Mouse (Mus musculus): ENCODE results near the gene Tpr. TPM values are rescaled to one million over a fixed set of nuclear protein-coding genes. Genes with fewer than 3 reads are reported as not detected.

Gene Tpr
- total and polyA plus RNA-seq, 3 experiments = 213 to 382 (median 229) TPM

DNA sequence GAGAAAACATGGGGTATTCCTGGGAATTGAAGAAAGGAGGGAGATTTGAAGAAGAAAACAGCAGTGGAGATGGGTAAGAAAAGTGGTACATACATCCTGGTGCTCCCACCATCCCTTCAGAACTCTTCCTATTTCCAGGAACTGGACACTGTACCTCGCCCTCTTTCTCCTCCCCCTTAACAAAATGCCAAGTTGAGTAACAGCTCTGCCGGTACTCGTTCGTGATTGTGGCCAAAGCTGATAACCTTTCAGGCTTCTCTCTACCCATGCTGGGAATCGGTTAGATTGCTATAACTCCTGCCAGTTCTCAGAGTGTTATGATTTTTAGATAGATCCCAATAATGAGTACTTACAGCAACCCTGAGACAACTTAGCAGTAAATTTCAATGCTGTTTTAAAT, 66.3 kb downstream of the Tpr start:
- DNase-seq (ENCODE audit: low read depth, low spot score) = no peak
- Histone ChIP-seq H3K36me3 (ENCODE audit: control insufficient read depth in 1 of 2, insufficient read depth in 2 of 2, low read length in 2 of 2) (peaks cover 0 to 8% of the 10 kb centered on the region in 2 experiments; a peak in 2 of 4 replicates), H3K27me3 (ENCODE audit: control insufficient read depth in 1 of 2, insufficient read depth in 2 of 2, low read length in 2 of 2) (no peaks in the 10 kb centered on the region), H3K27ac (ENCODE audit: control insufficient read depth, low read depth, low read length) (no peak overlapping the region), H3K4me1 (ENCODE audit: control insufficient read depth in 1 of 2, insufficient read depth in 2 of 2, low read length in 2 of 2) (peaks cover 5 to 8% of the 10 kb centered on the region in 2 experiments), H3K9ac (ENCODE audit: control insufficient read depth, low read depth, low read length, poor library complexity, severe bottlenecking) (no peak overlapping the region), H3K9me3 (replicated peaks; ENCODE audit: insufficient read depth, low read length) (no peaks in the 10 kb centered on the region), H3K4me3 (ENCODE audit: control insufficient read depth in 1 of 2, insufficient read depth in 1 of 2, low read depth in 2 of 2, low read length in 2 of 2) (no peak overlapping the region), H3K79me2 (ENCODE audit: control insufficient read depth, insufficient read depth, low read length, poor library complexity) (no peaks in the 10 kb centered on the region)
- TF ChIP-seq TAL1 (IDR thresholded peaks at IDR 0.05; ENCODE audit: low read length) (no peak), CHD2 (IDR thresholded peaks at IDR 0.05; ENCODE audit: low read length) (no peak), EP300 (IDR thresholded peaks at IDR 0.05; ENCODE audit: low read depth in 1 of 2, low read length in 2 of 2) (no peak), HCFC1 (IDR thresholded peaks at IDR 0.05; ENCODE audit: low read depth, low read length) (no peak), ETS1 (IDR thresholded peaks at IDR 0.05; ENCODE audit: low read depth, low read length) (no peak), ZNF384 (IDR thresholded peaks at IDR 0.05; ENCODE audit: low read depth, low read length) (no peak), BHLHE40 (IDR thresholded peaks at IDR 0.05; ENCODE audit: borderline replicate concordance, low read depth, low read length) (no peak), TBP (IDR thresholded peaks at IDR 0.05; ENCODE audit: low read depth, low read length) (no peak), MEF2A (IDR thresholded peaks at IDR 0.05; ENCODE audit: extremely low read depth, insufficient replicate concordance, low read depth, low read length, poor library complexity, severe bottlenecking) (no peak), GATA1 (IDR thresholded peaks at IDR 0.05; ENCODE audit: low read depth, low read length) (no peak), ELF1 (IDR thresholded peaks at IDR 0.05; ENCODE audit: low read depth, low read length) (no peak)

- Histone ChIP-seq H3K4me3 (ENCODE audit: control insufficient read depth in 1 of 2, insufficient read depth in 1 of 2, low read depth in 2 of 2, low read length in 2 of 2) (no peak overlapping the region), H3K4me1 (ENCODE audit: control insufficient read depth in 1 of 2, insufficient read depth in 2 of 2, low read length in 2 of 2) (peaks cover 5 to 8% of the 10 kb centered on the region in 2 experiments), H3K27ac (ENCODE audit: control insufficient read depth, low read depth, low read length) (no peak overlapping the region), H3K27me3 (ENCODE audit: control insufficient read depth in 1 of 2, insufficient read depth in 2 of 2, low read length in 2 of 2) (no peaks in the 10 kb centered on the region), H3K79me2 (ENCODE audit: control insufficient read depth, insufficient read depth, low read length, poor library complexity) (no peaks in the 10 kb centered on the region), H3K9ac (ENCODE audit: control insufficient read depth, low read depth, low read length, poor library complexity, severe bottlenecking) (no peak overlapping the region), H3K36me3 (ENCODE audit: control insufficient read depth in 1 of 2, insufficient read depth in 2 of 2, low read length in 2 of 2) (peaks cover 0 to 8% of the 10 kb centered on the region in 2 experiments; a peak in 2 of 4 replicates), H3K9me3 (replicated peaks; ENCODE audit: insufficient read depth, low read length) (no peaks in the 10 kb centered on the region)
- peak; percentile 18 for DNase-seq (ENCODE audit: low read depth, low spot score)
- TF ChIP-seq MAZ (IDR thresholded peaks at IDR 0.05; ENCODE audit: low read depth, low read length) = no peak
- TF ChIP-seq SIN3A (IDR thresholded peaks at IDR 0.05; ENCODE audit: low read length) = 0 out of 2 replicates have a peak, but pooled peaks have one; percentile 27
- peak; percentile 31; the same call in 1 of the 2 replicates for TF ChIP-seq BHLHE40 (IDR thresholded peaks at IDR 0.05; ENCODE audit: borderline replicate concordance, low read depth, low read length)
- TF ChIP-seq CHD2 (IDR thresholded peaks at IDR 0.05; ENCODE audit: low read length) = no peak
- TF ChIP-seq RAD21 (IDR thresholded peaks at IDR 0.05; ENCODE audit: low read depth, low read length) = no peak
- peak; percentile 43; the same call in 1 of the 2 replicates for TF ChIP-seq ETS1 (IDR thresholded peaks at IDR 0.05; ENCODE audit: low read depth, low read length)
- no peak for TF ChIP-seq HCFC1 (IDR thresholded peaks at IDR 0.05; ENCODE audit: low read depth, low read length)
- no peak for TF ChIP-seq NELFE (IDR thresholded peaks at IDR 0.05; ENCODE audit: low read depth, low read length)
- no peak for TF ChIP-seq RCOR1 (IDR thresholded peaks at IDR 0.05; ENCODE audit: low read depth, low read length)
- no peak for TF ChIP-seq POLR2A (IDR thresholded peaks at IDR 0.05; ENCODE audit: control insufficient read depth in 1 of 2, insufficient read depth in 1 of 2, low read depth in 1 of 2, low read length in 2 of 2, poor library complexity in 1 of 2)
- no peak for TF ChIP-seq EP300 (IDR thresholded peaks at IDR 0.05; ENCODE audit: low read depth in 1 of 2, low read length in 2 of 2)
- TF ChIP-seq TCF12 (IDR thresholded peaks at IDR 0.05; ENCODE audit: low read depth, low read length) = no peak
- no peak for TF ChIP-seq ZKSCAN1 (IDR thresholded peaks at IDR 0.05; ENCODE audit: low read depth, low read length)
- no peak for TF ChIP-seq TBP (IDR thresholded peaks at IDR 0.05; ENCODE audit: low read depth, low read length)
- TF ChIP-seq ZMIZ1 (IDR thresholded peaks at IDR 0.05; ENCODE audit: low read depth, low read length) = no peak
- TF ChIP-seq ZNF384 (IDR thresholded peaks at IDR 0.05; ENCODE audit: low read depth, low read length) = 0 out of 2 replicates have a peak, but pooled peaks have one; percentile 40
- TF ChIP-seq CHD1 (IDR thresholded peaks at IDR 0.05; ENCODE audit: low read depth, low read length) = no peak
- no peak for TF ChIP-seq JUND (IDR thresholded peaks at IDR 0.05; ENCODE audit: low read depth, low read length)
- TF ChIP-seq ZC3H11A (IDR thresholded peaks at IDR 0.05; ENCODE audit: low read depth, low read length) = no peak
Measured at GRCm38 (mm10) chr1:150459599-150459998, 67.0 kb downstream of the Tpr start.
